Mouse (Mus musculus) lung, postnatal 4 days (tissue): ENCODE measurements around the gene Ccnyl1.
A peak's percentile ranks its signal among the peaks of the same experiment; 100 is the strongest.

Source experiments
- DNase-seq, 2 experiments: peaks; one replicate each; pipeline ENCODE4 v3.0.0; 2021

The Ccnyl1 gene

GRCm38 (mm10) chr1:64738661-64739082 lies 48.4 kb downstream of the Ccnyl1 start:
- peak; percentile 46 to 57 for DNase-seq

- DNase-seq = no peak
These were observed 52.6 kb downstream of the Ccnyl1 start for GRCm38 (mm10) chr1:64742741-64743408.

DNA sequence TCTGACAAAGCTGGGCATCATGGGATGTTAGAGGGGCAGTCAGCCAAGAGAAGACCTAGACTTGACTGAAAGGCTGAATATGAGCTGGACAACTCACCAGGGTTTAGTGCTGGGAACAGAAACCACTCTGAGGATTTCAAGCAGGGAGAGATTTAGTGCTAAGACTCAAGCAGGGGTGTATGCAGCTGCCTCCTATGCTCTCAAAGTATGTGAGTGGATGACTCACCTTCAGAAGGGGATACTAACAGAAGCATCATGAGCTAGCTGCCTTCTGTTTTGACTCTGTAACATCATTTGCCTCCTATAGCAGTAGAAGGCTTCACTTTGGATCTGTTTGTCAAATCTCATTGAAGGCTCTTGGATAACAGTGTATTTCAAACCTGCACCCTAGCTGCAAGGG lies 54.4 kb downstream of the Ccnyl1 start:
- no peak for DNase-seq

DNA sequence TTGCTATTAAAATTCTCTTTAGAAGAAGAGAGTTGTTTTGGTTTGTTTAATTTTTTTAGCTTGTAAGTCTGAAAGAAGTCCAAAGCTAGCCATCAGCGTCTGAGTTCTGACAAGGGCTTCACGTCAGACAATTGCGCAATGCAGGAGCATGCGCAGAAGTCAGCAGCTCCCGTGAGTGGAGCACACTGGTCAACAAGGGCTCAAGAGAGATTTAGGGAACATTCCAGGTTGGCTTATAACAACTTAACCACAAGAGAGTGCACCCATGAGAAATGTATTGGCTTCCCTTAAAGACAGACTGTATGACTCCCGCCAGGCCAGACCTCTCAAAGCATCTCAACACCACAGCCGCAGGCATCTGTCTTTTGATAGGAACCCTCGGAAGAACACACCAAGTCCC lies 62.9 kb downstream of the Ccnyl1 start:
- DNase-seq = peak; percentile 68 to 83

- DNase-seq = peak in 1 of 2 experiments; percentile 12
These were observed 63.4 kb downstream of the Ccnyl1 start for GRCm38 (mm10) chr1:64753668-64754067.

DNA sequence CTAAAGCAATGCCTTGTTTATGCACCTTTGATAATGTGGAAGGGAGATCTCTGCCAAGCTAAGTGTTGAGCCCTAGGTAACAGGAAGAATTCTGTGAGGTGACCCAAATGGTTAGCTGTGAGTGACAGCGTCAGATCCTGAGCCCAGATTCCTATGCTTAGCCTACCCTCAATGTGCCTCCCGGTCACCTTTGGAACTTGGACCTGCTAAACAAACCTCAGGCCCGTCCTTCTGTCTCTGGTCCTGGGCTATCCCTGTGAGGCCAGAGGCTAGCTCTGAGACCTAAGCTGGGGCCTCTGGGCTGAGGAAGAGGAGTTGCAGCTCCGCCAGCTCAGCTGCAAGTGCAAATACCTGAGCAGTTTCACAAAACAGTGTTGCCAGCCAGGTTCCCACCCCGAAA lies 64.4 kb downstream of the Ccnyl1 start:
- no peak for DNase-seq

DNA sequence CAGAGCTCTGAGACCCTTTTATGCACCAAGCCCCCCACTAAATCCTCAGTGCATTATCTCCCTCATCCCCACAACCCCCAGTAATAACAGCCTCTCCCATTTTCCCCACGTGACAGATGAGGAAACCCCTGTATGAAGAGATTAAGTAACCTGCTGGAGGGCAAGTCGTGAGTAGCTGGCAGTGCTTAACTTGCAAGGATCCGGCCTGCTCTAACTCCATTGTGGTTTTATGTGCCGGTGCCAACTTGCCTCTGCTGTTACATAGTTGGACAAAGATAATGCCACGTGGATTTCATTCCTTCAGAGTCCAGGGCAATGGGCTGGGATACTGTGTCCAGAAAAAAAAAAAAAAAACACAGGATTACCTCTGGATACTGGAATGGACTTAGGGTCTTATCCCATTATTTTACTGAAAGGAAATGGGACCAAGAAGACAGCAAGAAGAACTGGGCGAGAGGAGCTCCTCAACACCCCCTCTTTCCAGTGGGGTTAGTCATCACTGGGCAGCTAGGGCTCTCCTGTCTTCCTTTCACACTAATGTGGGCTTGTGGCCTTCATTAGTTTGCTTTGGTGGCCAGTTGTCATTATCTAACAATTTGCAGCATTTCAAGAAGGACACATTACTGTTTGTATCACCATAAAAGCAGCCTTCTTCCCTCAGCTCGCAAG lies 65.8 kb downstream of the Ccnyl1 start:
- DNase-seq = no peak

DNA sequence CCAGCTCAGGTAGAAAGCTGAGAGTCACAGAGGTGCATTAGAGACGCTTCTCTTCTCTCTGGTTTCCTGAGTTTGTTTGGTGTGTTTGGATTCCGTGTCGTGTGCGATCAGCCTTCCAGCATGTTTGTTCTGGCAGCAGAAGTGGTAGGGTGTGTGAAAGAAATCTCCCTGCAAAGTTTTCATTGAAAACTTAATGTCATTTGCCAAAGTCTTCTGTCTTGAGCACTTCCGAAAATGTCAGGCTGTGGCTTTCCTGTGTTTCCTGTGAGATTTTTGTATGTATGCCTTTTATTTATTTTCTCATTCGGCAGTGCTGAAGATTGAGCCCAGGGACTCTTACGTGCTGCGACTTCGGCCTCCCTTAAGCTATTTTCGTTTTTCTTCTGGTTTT lies 66.4 kb downstream of the Ccnyl1 start:
- no peak for DNase-seq

DNA sequence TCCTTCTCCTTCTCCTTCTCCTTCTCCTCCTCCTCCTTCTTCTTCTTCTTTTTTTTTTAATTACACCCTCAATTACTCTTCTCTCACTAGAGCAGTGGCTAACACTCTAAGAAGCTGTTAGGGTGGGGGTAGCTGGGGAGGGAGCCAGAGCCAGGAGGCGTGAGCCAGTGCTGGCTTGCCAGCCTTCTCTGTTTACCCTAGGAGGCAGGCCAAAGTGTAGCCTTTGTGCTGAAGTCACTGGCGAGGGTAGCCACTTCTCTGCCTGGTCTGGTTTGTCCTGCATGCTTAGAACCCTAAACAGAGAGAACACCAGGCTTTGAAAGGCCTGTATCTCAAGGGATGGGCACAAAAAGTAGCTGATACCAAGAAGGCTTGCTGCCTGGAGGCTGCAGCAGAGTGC lies 67.0 kb downstream of the Ccnyl1 start:
- peak; percentile 42 to 72 for DNase-seq

DNA sequence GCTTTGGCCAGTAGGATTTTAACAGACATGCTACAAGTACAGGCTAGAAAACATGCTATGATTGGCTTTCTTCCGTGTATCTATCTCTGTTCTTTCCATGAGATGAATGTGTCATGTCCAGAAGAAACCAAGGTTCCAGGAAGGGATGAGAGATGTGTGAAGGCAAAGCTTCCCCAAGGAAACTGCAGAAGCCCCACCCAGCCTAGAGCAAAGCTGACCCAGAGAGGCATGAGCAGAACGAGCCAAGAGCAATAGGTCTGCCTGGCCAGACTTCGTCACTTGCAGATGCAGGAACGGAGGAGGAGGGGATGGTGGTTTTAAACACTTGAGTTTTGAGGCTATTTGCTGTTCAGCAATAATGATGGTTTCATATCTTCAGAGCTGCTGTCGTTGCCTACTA lies 67.5 kb downstream of the Ccnyl1 start:
- no peak for DNase-seq

GRCm38 (mm10) chr1:64761646-64762045 lies 71.4 kb downstream of the Ccnyl1 start:
- no peak for DNase-seq

DNA sequence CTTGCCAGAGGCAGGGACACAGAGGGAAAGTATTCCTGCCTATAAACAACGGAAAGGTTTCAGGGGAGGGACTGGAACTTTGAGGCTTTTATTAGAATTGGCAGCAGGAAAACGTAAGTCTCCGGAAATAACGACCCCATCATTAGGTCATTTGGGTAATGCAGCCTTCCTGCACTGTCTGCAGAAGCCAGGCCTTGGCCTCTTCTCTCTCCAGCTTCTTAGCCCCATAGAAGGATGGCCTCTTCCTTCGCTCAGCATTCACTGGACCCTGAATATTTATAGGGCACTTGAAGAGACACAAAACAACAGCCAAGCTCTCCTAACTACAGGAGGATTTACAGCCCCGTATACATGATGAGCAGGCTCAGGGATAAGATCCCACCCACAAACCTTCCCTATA lies 79.9 kb downstream of the Ccnyl1 start:
- no peak for DNase-seq

DNA sequence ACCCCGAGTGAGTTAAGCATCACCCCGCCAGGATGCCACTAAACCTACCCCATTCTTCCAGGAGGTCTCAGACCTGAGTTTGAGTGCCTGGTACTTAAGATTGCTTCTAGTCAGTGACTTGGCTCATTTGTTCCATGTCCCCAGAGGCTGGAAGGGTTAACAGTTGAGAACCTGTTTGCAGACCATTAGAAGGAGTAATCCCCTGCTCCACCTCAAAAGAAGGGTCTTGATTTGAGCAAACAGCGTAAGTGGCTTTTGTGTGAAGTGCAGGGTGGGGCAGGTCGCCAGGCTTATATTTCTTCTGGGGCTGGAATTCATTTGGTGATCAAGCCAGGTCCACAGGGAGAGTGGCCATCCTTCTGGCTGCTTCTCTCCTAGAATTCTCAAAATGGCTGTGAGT lies 83.0 kb downstream of the Ccnyl1 start:
- DNase-seq = no peak
